Mouse (Mus musculus) thymus, adult 2 months (tissue): ENCODE data around the gene Casq1.

Experiments used
- CTCF ChIP-seq: fragments of 200-500 bp; IDR thresholded peaks from 2 replicates; pipeline ENCODE4 v1.5.1; 2012; ENCODE audit warnings: mild to moderate bottlenecking, control low read depth, low read length, moderate library complexity, borderline replicate concordance; ENCODE audit not compliant: control insufficient read depth, poor library complexity, insufficient read depth; ENCODE audit errors: extremely low read depth
- POLR2A ChIP-seq: fragments of 200-500 bp; IDR thresholded peaks from 2 replicates; pipeline ENCODE4 v1.6.1; 2012; ENCODE audit warnings: mild to moderate bottlenecking, low read length, control low read depth, moderate library complexity; ENCODE audit not compliant: control insufficient read depth, poor library complexity, insufficient read depth; ENCODE audit errors: extremely low read depth

GRCm38 (mm10) chr1:172183915-172184314 is 35.8 kb downstream of the Casq1 start:
- TF ChIP-seq CTCF (no peak), POLR2A (no peak)
